Mouse (Mus musculus) layer of hippocampus, adult 11-12 months (tissue): Measurements from ENCODE around the gene Gm20890.
"Not testable (repeated sequence)": the region's sequence is repeated elsewhere in the genome, so short reads cannot be mapped to it uniquely, and the experiment has no call there.

Experiments used
- DNase-seq: peaks from one replicate; pipeline ENCODE4 v3.0.0; 2022; ENCODE audit warnings: low spot score

The Gm20890 gene

DNA sequence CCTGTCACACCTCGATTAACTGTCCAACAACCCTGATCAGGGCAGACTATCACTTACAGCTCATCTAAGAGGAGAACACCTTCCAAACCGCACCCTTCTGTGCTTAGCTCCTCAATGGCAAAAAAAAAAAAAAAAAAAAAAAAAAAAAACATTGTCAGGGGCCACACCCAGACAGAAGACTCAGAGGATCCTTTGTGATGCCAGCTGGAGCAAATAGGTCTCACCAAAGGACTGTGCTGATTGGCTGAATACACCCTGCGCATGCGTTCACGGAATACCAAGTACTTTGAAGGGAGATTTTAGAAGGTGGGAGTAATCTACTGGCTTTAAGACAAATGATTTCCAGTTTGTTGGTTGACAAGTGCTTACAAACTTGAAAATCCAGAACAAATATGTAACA is at the start of gene Gm20890:
Gm20890 (minus strand) TSS at position 101 of the 400 bp plus-strand sequence.
- DNase-seq: not testable (repeated sequence)
